Mouse (Mus musculus) gastrocnemius, adult 2 months (tissue): ENCODE results near the gene Tacr2. TPM values are rescaled to one million over a fixed set of nuclear protein-coding genes. Genes with fewer than 3 reads are reported as not detected.
A peak's percentile ranks its signal among the peaks of the same experiment; 100 is the strongest.

ENCODE experiments used
- DNase-seq: peaks from one replicate; pipeline ENCODE4 v3.0.0; 2022
- H3K27ac ChIP-seq: fragments of 200-600 bp; 2 replicates; pipeline ENCODE4 v1.8.1; 2022; ENCODE audit warnings: mild to moderate bottlenecking
- H3K4me3 ChIP-seq: fragments of 200-600 bp; 2 replicates; pipeline ENCODE4 v1.8.1; 2022; ENCODE audit warnings: mild to moderate bottlenecking, moderate library complexity
- CTCF ChIP-seq: fragments of 200-600 bp; IDR thresholded peaks from 2 replicates; pipeline ENCODE4 v1.8.1; 2022; ENCODE audit warnings: antibody characterized with exemption, mild to moderate bottlenecking, moderate library complexity
- intact Hi-C: fragments of 180-260 bp; cut with DNase I; formaldehyde crosslinking; loops from one replicate; pipeline ENCODE4 v1.15.1; 2025
- total RNA-seq, 2 experiments: library from RNA; stranded (reverse); gene quantifications; 2 replicates each; pipeline ENCODE4 v1.2.3; 2021

Gene Tacr2
- total RNA-seq, 2 experiments from 2014 or later: not detected

- TF ChIP-seq CTCF: no peak
- Histone ChIP-seq H3K27ac (no peak overlapping the region), H3K4me3 (no peak overlapping the region)
- intact Hi-C loops: no loop called here
- no peak for DNase-seq
These were observed 35.4 kb downstream of the Tacr2 start for GRCm38 (mm10) chr10:62287460-62288124.

GRCm38 (mm10) chr10:62294112-62294511 is 41.9 kb downstream of the Tacr2 start:
- Histone ChIP-seq H3K27ac (no peak overlapping the region), H3K4me3 (no peak overlapping the region)
- no peak for TF ChIP-seq CTCF
- peak; percentile 38 for DNase-seq
- intact Hi-C loops: no loop called here

GRCm38 (mm10) chr10:62296086-62296872 is 44.0 kb downstream of the Tacr2 start:
- Histone ChIP-seq H3K27ac (no peak overlapping the region), H3K4me3 (no peak overlapping the region)
- DNase-seq: no peak
- no peak for TF ChIP-seq CTCF
- intact Hi-C loops: no loop called here

GRCm38 (mm10) chr10:62300006-62300827 is 48.0 kb downstream of the Tacr2 start:
- intact Hi-C loops: no loop called here
- peak; percentile 76 for DNase-seq

DNA sequence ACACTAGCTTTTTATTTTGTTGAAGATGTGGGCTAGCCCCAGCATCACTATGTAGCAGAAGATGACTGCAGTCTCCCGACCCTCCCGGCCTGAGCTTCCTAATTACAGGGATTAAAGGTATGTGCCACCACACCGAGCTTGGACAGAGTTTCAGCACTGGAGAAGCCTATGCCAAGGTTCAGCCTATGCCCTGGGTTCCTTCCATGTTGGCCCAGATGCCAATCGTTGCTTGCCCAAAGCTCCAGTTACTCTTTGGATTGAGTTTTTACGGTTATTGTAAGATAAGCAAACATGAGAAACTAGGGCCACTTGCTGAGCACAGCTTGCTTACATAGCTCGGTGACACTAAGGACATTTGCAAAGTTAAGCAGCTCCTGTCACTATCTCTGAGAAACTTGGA is 52.9 kb downstream of the Tacr2 start:
- DNase-seq: no peak
- TF ChIP-seq CTCF: no peak
- H3K27ac ChIP-seq: no peak overlapping the region

More at GRCm38 (mm10) chr10:62300006-62300827, 48.0 kb downstream of the Tacr2 start:
- Histone ChIP-seq H3K4me3 (peak overlapping the region; percentile 35; the same call in 1 of the 2 replicates), H3K27ac (peak overlapping the region; percentile 74)
- TF ChIP-seq CTCF: no peak

GRCm38 (mm10) chr10:62306483-62306882 is 54.2 kb downstream of the Tacr2 start:
- Histone ChIP-seq H3K4me3 (no peak overlapping the region), H3K27ac (no peak overlapping the region)
- DNase-seq: no peak
- no peak for TF ChIP-seq CTCF
- intact Hi-C loops: no loop called here

More for the DNA sequence above, 52.9 kb downstream of the Tacr2 start:
- intact Hi-C loops: no loop called here
- H3K4me3 ChIP-seq: no peak overlapping the region

- intact Hi-C loops: no loop called here
- TF ChIP-seq CTCF: no peak
- H3K27ac ChIP-seq: no peak overlapping the region
- DNase-seq: no peak
- H3K4me3 ChIP-seq: no peak overlapping the region
These were observed 56.8 kb downstream of the Tacr2 start for GRCm38 (mm10) chr10:62308896-62309491.

DNA sequence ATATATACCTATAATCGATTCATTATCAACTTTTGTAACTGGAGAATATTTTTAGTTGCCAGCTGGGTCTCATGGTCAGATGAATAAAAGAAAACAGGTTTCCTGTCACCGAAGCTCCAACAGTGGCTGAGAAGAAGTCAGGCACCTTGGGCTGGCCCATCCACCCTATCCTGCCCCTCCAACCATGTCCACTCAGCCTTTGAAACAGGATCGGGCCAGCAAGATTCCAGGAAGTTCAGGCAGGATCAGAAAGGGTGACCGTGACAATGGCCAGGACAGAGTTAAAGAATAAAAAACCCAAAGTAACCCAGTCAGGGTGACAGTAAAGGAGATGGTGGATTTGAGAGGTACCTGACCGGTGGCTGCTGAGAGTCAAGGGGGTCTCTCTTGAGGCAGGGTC is 57.4 kb downstream of the Tacr2 start:
- no peak for DNase-seq
- no peak for TF ChIP-seq CTCF
- Histone ChIP-seq H3K4me3 (no peak overlapping the region), H3K27ac (no peak overlapping the region)
- intact Hi-C loops: no loop called here

DNA sequence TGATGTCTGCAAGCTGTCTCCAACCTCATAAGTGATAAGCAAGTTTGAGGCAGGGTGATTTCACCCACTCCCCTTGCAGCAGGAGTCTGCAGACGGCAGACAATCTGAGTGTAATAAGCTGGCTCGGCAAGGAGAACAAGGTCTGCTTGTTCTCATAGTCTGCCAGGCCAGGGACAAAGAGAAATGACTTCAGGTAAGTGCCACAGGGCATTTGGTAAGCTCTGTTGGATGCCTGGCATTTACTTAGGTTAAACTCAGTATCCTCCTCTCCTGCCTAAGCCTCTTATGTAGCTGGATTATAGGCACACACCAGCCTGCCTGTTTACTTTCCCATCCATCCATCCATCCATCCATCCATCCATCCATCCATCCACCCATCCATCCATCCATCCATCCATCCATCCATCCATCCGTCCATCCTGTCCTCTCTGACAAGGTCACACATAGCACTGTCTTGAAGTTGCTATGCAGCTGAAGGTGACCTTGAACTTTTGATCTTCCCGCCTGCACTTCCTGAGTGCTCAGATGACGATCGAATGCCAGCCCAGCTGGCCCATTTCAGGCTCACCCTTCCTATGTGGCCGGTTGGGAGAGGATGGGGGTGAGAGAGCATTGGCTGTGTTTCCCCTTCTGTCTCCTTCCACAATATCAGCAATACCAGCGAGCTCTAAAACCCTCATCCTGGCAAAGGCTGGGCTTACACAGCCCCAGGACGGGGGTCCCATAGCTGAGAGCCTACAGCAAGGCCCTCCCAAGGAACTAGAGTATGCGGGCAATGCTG is 58.2 kb downstream of the Tacr2 start:
- intact Hi-C loops: no loop called here
- Histone ChIP-seq H3K4me3 (no peak overlapping the region), H3K27ac (no peak overlapping the region)
- no peak for DNase-seq
- TF ChIP-seq CTCF: no peak

GRCm38 (mm10) chr10:62311464-62311863 is 59.2 kb downstream of the Tacr2 start:
- H3K27ac ChIP-seq: peak overlapping the region; percentile 24

GRCm38 (mm10) chr10:62313140-62313539 is 60.9 kb downstream of the Tacr2 start:
- H3K27ac ChIP-seq: no peak overlapping the region
- TF ChIP-seq CTCF: no peak
- intact Hi-C loops: no loop called here
- DNase-seq: no peak
- no peak overlapping the region for H3K4me3 ChIP-seq

More at GRCm38 (mm10) chr10:62311464-62311863, 59.2 kb downstream of the Tacr2 start:
- H3K4me3 ChIP-seq: no peak overlapping the region; the same call in 1 of the 2 replicates
- TF ChIP-seq CTCF: no peak
- DNase-seq: peak; percentile 70
- intact Hi-C loops: no loop called here
